ENCODE assay signal across 12 mouse cellular contexts in genomic region chrX:167183535-167183934, GRCm38 (mm10). TPM values are rescaled to one million over a fixed set of nuclear protein-coding genes. Genes with fewer than 3 reads are reported as not detected.
DNase-seq lines count a peak whose midpoint lies in the region; ATAC-seq and TF ChIP-seq lines count a peak whose summit lies in the region.
"Had no signal": no experiment of that assay in that cellular context is flagged by ENCODE, and none has a peak within 500 bp of the region (broad histone marks: within the 10 kb centered on the region; RNA-seq: fewer than 3 reads in every experiment).

No protein-coding gene starts in this region.

- no peak overlapping the region; the same call in 1 of the 2 replicates for H3K9ac ChIP-seq in heart, embryonic 14.5 days (ENCODE audit: low read length)
- peak overlapping the region; percentile 40 for H3K9ac ChIP-seq in heart, postnatal 0 days (replicated peaks; ENCODE audit: low read depth, low read length)
- H3K9ac ChIP-seq: limb, embryonic 13.5 days had no signal

- WGBS in heart, embryonic 14.5 days: 28% methylated on average over 6 of the region's 6 CpGs
- WGBS in heart, postnatal 0 days: 23% methylated on average over 6 of the region's 6 CpGs
- 80% methylated on average over 6 of the region's 6 CpGs for WGBS in limb, embryonic 10.5 days

- TF ChIP-seq CTCF in heart, postnatal 0 days (IDR thresholded peaks at IDR 0.05; ENCODE audit: low read depth): no peak

- no peak overlapping the region for H3K4me3 ChIP-seq in heart, embryonic 14.5 days (ENCODE audit: control insufficient read depth in 1 of 2, insufficient read depth in 1 of 2, low read depth in 1 of 2, low read length in 2 of 2)
- H3K4me3 ChIP-seq in heart, postnatal 0 days (ENCODE audit: low read depth, low read length): no peak overlapping the region
- H3K4me3 ChIP-seq in limb, embryonic 10.5 days: no peak overlapping the region
- H3K4me3 ChIP-seq: limb, embryonic 13.5 days had no signal

- no peaks in the 10 kb centered on the region for H3K36me3 ChIP-seq in heart, embryonic 14.5 days (ENCODE audit: control insufficient read depth, insufficient read depth, low read length)
- H3K36me3 ChIP-seq in heart, postnatal 0 days (replicated peaks; ENCODE audit: control insufficient read depth, insufficient read depth, low read length): no peaks in the 10 kb centered on the region
- no peaks in the 10 kb centered on the region for H3K36me3 ChIP-seq in limb, embryonic 10.5 days
- H3K36me3 ChIP-seq: limb, embryonic 13.5 days had no signal

- no peaks in the 10 kb centered on the region for H3K9me3 ChIP-seq in heart, embryonic 14.5 days (ENCODE audit: control insufficient read depth, low read length)
- H3K9me3 ChIP-seq in heart, postnatal 0 days (replicated peaks; ENCODE audit: control insufficient read depth, low read length): no peaks in the 10 kb centered on the region
- no peaks in the 10 kb centered on the region for H3K9me3 ChIP-seq in limb, embryonic 10.5 days (replicated peaks)
- H3K9me3 ChIP-seq: limb, embryonic 13.5 days had no signal

- H3K27me3 ChIP-seq in heart, embryonic 14.5 days (ENCODE audit: control insufficient read depth, insufficient read depth, low read length): no peaks in the 10 kb centered on the region
- H3K27me3 ChIP-seq in heart, postnatal 0 days (ENCODE audit: control insufficient read depth, insufficient read depth, low read length): no peaks in the 10 kb centered on the region
- H3K27me3 ChIP-seq in limb, embryonic 10.5 days (ENCODE audit: low read depth, poor library complexity, severe bottlenecking): peaks cover 100% of the 10 kb centered on the region
- H3K27me3 ChIP-seq: CH12.LX had no signal

- peaks cover 3 to 9% of the 10 kb centered on the region in 2 experiments; a peak in 3 of 4 replicates for H3K4me1 ChIP-seq in heart, embryonic 14.5 days (ENCODE audit: control insufficient read depth in 2 of 2, insufficient read depth in 2 of 2, low read length in 2 of 2)
- H3K4me1 ChIP-seq in heart, postnatal 0 days (ENCODE audit: control insufficient read depth, insufficient read depth): no peaks in the 10 kb centered on the region; the same call in 1 of the 2 replicates
- H3K4me1 ChIP-seq in limb, embryonic 10.5 days: no peaks in the 10 kb centered on the region
- H3K4me1 ChIP-seq: limb, embryonic 13.5 days had no signal

- ATAC-seq in heart, embryonic 14.5 days (ENCODE audit: insufficient number of reproducible peaks, insufficient read depth, low FRiP score, low read depth): peak; percentile 69
- ATAC-seq in heart, postnatal 0 days (ENCODE audit: insufficient read depth, low read depth): peak; percentile 83
- ATAC-seq: midbrain, embryonic 16.5 days had no signal

- TF ChIP-seq EP300 in heart, postnatal 0 days (IDR thresholded peaks at IDR 0.05; ENCODE audit: low read depth): no peak

- H3K27ac ChIP-seq in heart, embryonic 14.5 days (replicated peaks in 1 of 2; ENCODE audit: control insufficient read depth in 1 of 2, insufficient read depth in 1 of 2, low read depth in 2 of 2, low read length in 2 of 2): peak overlapping the region; percentile 76 to 83
- H3K27ac ChIP-seq in heart, postnatal 0 days (ENCODE audit: low read depth): peak overlapping the region; percentile 78
- no peak overlapping the region for H3K27ac ChIP-seq in limb, embryonic 10.5 days
- H3K27ac ChIP-seq: kidney, postnatal 0 days; limb, embryonic 13.5 days had no signal

- DNase-seq in heart, postnatal 4 days: no peak
- peak; percentile 18 for DNase-seq in testis, postnatal 14 days (ENCODE audit: low spot score)
- DNase-seq in testis, postnatal 10 days (ENCODE audit: low spot score): no peak
- peak; percentile 25 for DNase-seq in heart, postnatal 0 days (ENCODE audit: low spot score)
- DNase-seq in limb, embryonic 10.5 days (ENCODE audit: low spot score): no peak
- DNase-seq in thymus, adult 18-20 months: no peak
- DNase-seq: cerebellum, adult 9-10 months had no signal

- peak overlapping the region; percentile 25 for H3K4me2 ChIP-seq in heart, embryonic 14.5 days (ENCODE audit: low read length)
- H3K4me2 ChIP-seq in heart, postnatal 0 days (ENCODE audit: low read depth, low read length): peak overlapping the region; percentile 33
- H3K4me2 ChIP-seq: limb, embryonic 13.5 days had no signal

RNA-seq across cellular contexts. Expression of gene Tmsb4x, which starts 25.6 kb away (rescaled TPM):
- polyA plus RNA-seq in heart, embryonic 14.5 days (2014; fragmentation: Nextera tagmentation; extraction: Ambion mirVana): 2,736 and 2,801 TPM in 2 replicates
- total RNA-seq in heart, postnatal 4 days (2021): 100 to 1,000 TPM; 856 to 962 TPM
- total RNA-seq in heart, postnatal 0 days (2014; rRNA removed; ENCODE audit: low replicate concordance): 495 and 525 TPM in 2 replicates
- polyA plus RNA-seq in heart, postnatal 0 days (2015; fragmentation: Nextera tagmentation; extraction: Ambion mirVana): 2,040 and 2,137 TPM in 2 replicates
- polyA plus RNA-seq in limb, embryonic 10.5 days (2016; fragmentation: Nextera tagmentation; extraction: Ambion mirVana): 920 and 943 TPM in 2 replicates

Comparison
In these comparisons a context has a peak if more than half of its experiments do, and no peak if none do; other contexts are left out.
1. DNase-seq: peak in testis, postnatal 14 days (single experiment) and heart, postnatal 0 days (single experiment); none in heart, postnatal 4 days (single experiment), testis, postnatal 10 days (single experiment), limb, embryonic 10.5 days (single experiment) and thymus, adult 18-20 months (0 of 2).